Mouse (Mus musculus) ES-E14 (cell line): Measurements from ENCODE around the gene Glrx.

Experiments
- HCFC1 ChIP-seq: IDR thresholded peaks from 2 replicates; pipeline ENCODE4 v1.6.1; 2012; ENCODE audit warnings: low read length, inconsistent platforms, borderline replicate concordance; ENCODE audit not compliant: insufficient read depth
- MAFK ChIP-seq: IDR thresholded peaks from 2 replicates; pipeline ENCODE4 v1.6.1; 2014; ENCODE audit warnings: mild to moderate bottlenecking, low read depth, low read length, inconsistent platforms; ENCODE audit not compliant: insufficient read depth
- ZC3H11A ChIP-seq: IDR thresholded peaks from 2 replicates; pipeline ENCODE4 v1.6.1; 2012; ENCODE audit warnings: low read depth, mild to moderate bottlenecking, inconsistent platforms, low read length, borderline replicate concordance
- ZNF384 ChIP-seq: IDR thresholded peaks from 2 replicates; pipeline ENCODE4 v1.6.1; 2012; ENCODE audit warnings: low read depth, low read length, inconsistent platforms

GRCm38 (mm10) chr13:75845519-75846166 lies 6.0 kb downstream of the Glrx start:
- TF ChIP-seq ZC3H11A = no peak
- TF ChIP-seq ZNF384 = no peak
- no peak for TF ChIP-seq MAFK
- no peak for TF ChIP-seq HCFC1
